12 mouse cellular contexts compared by ENCODE assay signal in genomic region chr15:86345907-86346306, GRCm38 (mm10).
DNase-seq lines count a peak whose midpoint lies in the region; ATAC-seq and TF ChIP-seq lines count a peak whose summit lies in the region.
"Had no signal": no experiment of that assay in that cellular context is flagged by ENCODE, and none has a peak within 500 bp of the region (broad histone marks: within the 10 kb centered on the region; RNA-seq: fewer than 3 reads in every experiment).

No protein-coding gene starts in this region.

- H3K4me2 ChIP-seq in forebrain, embryonic 12.5 days = no peak overlapping the region
- H3K4me2 ChIP-seq: intestine, embryonic 15.5 days had no signal

- H3K36me3 ChIP-seq in forebrain, embryonic 12.5 days (replicated peaks) = no peaks in the 10 kb centered on the region
- H3K36me3 ChIP-seq: intestine, embryonic 15.5 days had no signal

- H3K9me3 ChIP-seq in forebrain, embryonic 12.5 days = no peaks in the 10 kb centered on the region
- H3K9me3 ChIP-seq: intestine, embryonic 15.5 days had no signal

- H3K9ac ChIP-seq in forebrain, embryonic 12.5 days = no peak overlapping the region
- H3K9ac ChIP-seq: intestine, embryonic 15.5 days had no signal

- ATAC-seq in forebrain, embryonic 12.5 days (ENCODE audit: low FRiP score) = no peak
- ATAC-seq in megakaryocyte progenitor cell, adult 5-6 weeks (replicated peaks; ENCODE audit: poor library complexity) = peak; percentile 67
- ATAC-seq: intestine, embryonic 15.5 days had no signal

- H3K27ac ChIP-seq in forebrain, embryonic 12.5 days = peak overlapping the region; percentile 61
- no peak overlapping the region for H3K27ac ChIP-seq in left cerebral cortex, adult 2 months
- H3K27ac ChIP-seq: intestine, embryonic 15.5 days had no signal

- DNase-seq in lung, postnatal 4 days = peak; percentile 15 to 27
- no peak for DNase-seq in lung, postnatal 36 days
- peak; percentile 74 to 80 for DNase-seq in thymus, postnatal 10 days (ENCODE audit: low spot score in 2 of 2)
- no peak for DNase-seq in left cerebral cortex, adult 2 months (ENCODE audit: extremely low spot score in 1 of 2, low spot score in 2 of 2)
- no peak for DNase-seq in lung, adult 18-20 months
- no peak for DNase-seq in adrenal gland, postnatal 14 days
- DNase-seq: heart, adult 11 months; layer of hippocampus, adult 9-11 months had no signal

- TF ChIP-seq CTCF in left cerebral cortex, adult 2 months (IDR thresholded peaks at IDR 0.05) = no peak

- H3K4me3 ChIP-seq in forebrain, embryonic 12.5 days (replicated peaks) = no peak overlapping the region
- H3K4me3 ChIP-seq in left cerebral cortex, adult 2 months = no peak overlapping the region
- H3K4me3 ChIP-seq: erythroblast, embryonic 14.5 days; intestine, embryonic 15.5 days had no signal

- no peaks in the 10 kb centered on the region for H3K27me3 ChIP-seq in forebrain, embryonic 12.5 days
- H3K27me3 ChIP-seq: intestine, embryonic 15.5 days had no signal

- H3K4me1 ChIP-seq in forebrain, embryonic 12.5 days = peaks cover 46% of the 10 kb centered on the region

- intact Hi-C loops in left cerebral cortex, adult 2 months (cut with DNase I) = no loop called here

- 62% methylated on average over 9 of the region's 9 CpGs for WGBS in forebrain, embryonic 12.5 days

Comparison
In these comparisons a context has a peak if more than half of its experiments do, and no peak if none do; other contexts are left out.
1. DNase-seq: peak in lung, postnatal 4 days (2 of 2) and thymus, postnatal 10 days (2 of 2); none in lung, postnatal 36 days (single experiment), left cerebral cortex, adult 2 months (0 of 2), lung, adult 18-20 months (0 of 2) and adrenal gland, postnatal 14 days (single experiment).